Comparison of ENCODE assay signal across 8 mouse cellular contexts in the genomic region with DNA sequence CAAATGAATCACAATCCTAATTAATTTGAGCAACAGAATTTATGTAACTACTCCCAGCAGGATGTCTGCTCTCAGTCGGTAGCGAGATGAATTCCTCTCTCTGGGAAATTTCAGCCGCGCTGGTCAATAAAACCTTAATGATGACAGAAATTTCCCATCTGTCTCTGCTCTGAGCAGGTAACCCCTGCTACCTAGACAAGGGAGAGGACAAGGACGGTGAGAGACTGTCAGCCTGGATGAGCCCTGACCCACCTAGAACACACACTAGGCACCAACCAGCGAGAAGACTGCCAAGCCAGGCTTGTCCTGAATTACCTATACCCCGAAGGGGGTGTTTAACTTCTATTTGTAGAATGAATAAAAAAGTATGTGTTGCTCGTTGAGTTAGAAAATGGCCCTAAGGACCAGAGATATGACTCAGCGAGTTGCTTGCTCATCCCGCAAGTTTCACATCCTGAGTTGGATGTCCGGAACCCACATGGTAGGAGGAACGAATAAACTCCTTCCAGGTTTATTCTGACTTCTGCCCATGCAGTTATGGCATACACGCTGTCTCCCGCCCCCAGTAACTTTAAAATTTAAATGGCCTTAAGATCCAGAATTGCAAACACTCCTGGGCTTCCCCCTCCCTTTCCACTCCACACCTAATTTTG.
DNase-seq lines count a peak whose midpoint lies in the region; ATAC-seq and TF ChIP-seq lines count a peak whose summit lies in the region.

No protein-coding gene starts in this region.

- no peaks in the 10 kb centered on the region for H3K4me1 ChIP-seq in cerebellum, adult 2 months (ENCODE audit: control insufficient read depth, insufficient read depth, low read length)
- no peaks in the 10 kb centered on the region for H3K4me1 ChIP-seq in liver, embryonic 12.5 days

- no peak for DNase-seq in cerebellum, adult 2 months
- no peak for DNase-seq in cerebellum, adult 9-10 months
- DNase-seq in right cerebral cortex, postnatal 25 days: peak; percentile 60
- DNase-seq in right cerebral cortex, postnatal 4 days: no peak
- no peak for DNase-seq in kidney, postnatal 4 days
- no peak for DNase-seq in thymus, postnatal 14 days

- peak overlapping the region; percentile 56 for H3K4me2 ChIP-seq in liver, embryonic 12.5 days

- WGBS in cerebellum, adult 2 months: 43% methylated on average over 14 of the region's 14 CpGs
- whole genome bisulfite sequencing in liver, embryonic 12.5 days (ENCODE audit: insufficient replicate concordance): 40% methylated on average over 14 of the region's 14 CpGs

- peak overlapping the region; percentile 76 for H3K4me3 ChIP-seq in cerebellum, adult 2 months (replicated peaks; ENCODE audit: insufficient read depth, low read depth, low read length)
- peak overlapping the region; percentile 24 for H3K4me3 ChIP-seq in liver, embryonic 12.5 days

- H3K27me3 ChIP-seq in cerebellum, adult 2 months (ENCODE audit: control insufficient read depth, insufficient read depth, low read length): no peaks in the 10 kb centered on the region
- H3K27me3 ChIP-seq in liver, embryonic 12.5 days (replicated peaks): peaks cover 29% of the 10 kb centered on the region

- no peak for TF ChIP-seq CTCF in cerebellum, adult 2 months (IDR thresholded peaks at IDR 0.05; ENCODE audit: borderline replicate concordance, insufficient read depth, low read depth, low read length)

- H3K9ac ChIP-seq in liver, embryonic 12.5 days: no peak overlapping the region

- ATAC-seq in liver, embryonic 12.5 days: no peak
- no peak for ATAC-seq in megakaryocyte-erythroid progenitor cell, adult 5-6 weeks (replicated peaks; ENCODE audit: low FRiP score, low TSS enrichment, poor library complexity, severe bottlenecking)

- no peak for TF ChIP-seq POLR2A in cerebellum, adult 2 months (IDR thresholded peaks at IDR 0.05; ENCODE audit: borderline replicate concordance, insufficient read depth, low read length)

- no peaks in the 10 kb centered on the region for H3K36me3 ChIP-seq in liver, embryonic 12.5 days

- no peaks in the 10 kb centered on the region for H3K9me3 ChIP-seq in liver, embryonic 12.5 days (replicated peaks)

- H3K27ac ChIP-seq in cerebellum, adult 2 months (ENCODE audit: insufficient read depth, low read length): peak overlapping the region; percentile 14; the same call in 1 of the 2 replicates
- H3K27ac ChIP-seq in liver, embryonic 12.5 days: no peak overlapping the region
